Mouse (Mus musculus) bone marrow macrophage, adult 2 months (primary cell): ENCODE measurements at regions not wholly inside any gene's neighbourhood (a gene's known extent, or its start where the extent isn't known, plus 50 kb on each side); places are given as distances from the start of the nearest gene placed in this dataset.

Experiments used
- CTCF ChIP-seq: IDR thresholded peaks from 2 replicates; pipeline ENCODE4 v1.5.1; 2012; ENCODE audit warnings: low read depth, mild to moderate bottlenecking, low read length, moderate library complexity
- POLR2A ChIP-seq: IDR thresholded peaks from 2 replicates; pipeline ENCODE4 v1.6.1; 2012; ENCODE audit warnings: mild to moderate bottlenecking, low read depth, low read length, borderline replicate concordance

DNA sequence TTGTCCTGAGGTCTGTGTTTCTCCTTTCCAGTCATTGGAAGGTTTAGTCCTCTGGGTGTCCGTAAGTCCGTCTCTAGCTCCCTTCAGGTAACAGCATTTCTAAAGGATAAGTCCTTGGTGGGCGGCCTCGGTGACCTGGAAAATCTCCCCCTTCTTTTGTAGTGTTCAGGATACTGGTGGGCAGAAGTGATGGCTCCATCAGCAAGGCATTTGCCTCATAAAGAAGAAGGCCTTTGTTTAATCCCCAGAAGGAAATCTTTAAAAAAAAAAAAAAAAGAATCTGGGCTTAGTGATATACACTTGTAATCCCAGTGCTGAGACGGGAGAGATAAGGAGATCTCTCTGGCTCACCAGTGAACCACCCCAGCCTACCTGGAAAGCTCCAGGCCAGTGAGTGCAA, 133.5 kb upstream of the Prkcq start:
- TF ChIP-seq CTCF = no peak
- no peak for TF ChIP-seq POLR2A
